Mouse (Mus musculus) midbrain, postnatal 0 days (tissue): ENCODE measurements around the gene Gm28043. TPM values are rescaled to one million over a fixed set of nuclear protein-coding genes. Genes with fewer than 3 reads are reported as not detected.

Experiments
- ATAC-seq: fragments of 200-750 bp; cut with Nextera tagmentation; 2 replicates; pipeline ENCODE4 v1.8.0; 2017; ENCODE audit warnings: moderate number of reproducible peaks, mild to moderate bottlenecking, moderate TSS enrichment, moderate library complexity; ENCODE audit not compliant: low FRiP score
- DNase-seq: peaks from one replicate; pipeline ENCODE4 v3.0.0-alpha.2; 2015; ENCODE audit warnings: low spot score
- H3K27ac ChIP-seq: fragments of 300-500 bp; sonication (generic); 2 replicates; pipeline ENCODE4 v1.5.1; 2014; ENCODE audit warnings: low read depth, mild to moderate bottlenecking, low read length, mixed read lengths
- H3K27me3 ChIP-seq: fragments of 300-500 bp; sonication (generic); 2 replicates; pipeline ENCODE4 v1.6.1; 2014; ENCODE audit warnings: low read length, control low read depth, mixed read lengths; ENCODE audit not compliant: insufficient read depth
- H3K36me3 ChIP-seq: fragments of 300-500 bp; sonication (generic); 2 replicates; pipeline ENCODE4 v1.6.1; 2014; ENCODE audit warnings: low read length, control low read depth, mixed read lengths; ENCODE audit not compliant: insufficient read depth
- H3K4me1 ChIP-seq: fragments of 300-500 bp; sonication (generic); 2 replicates; pipeline ENCODE4 v1.6.1; 2014; ENCODE audit warnings: mild to moderate bottlenecking, control low read depth, antibody characterized with exemption, low read length, mixed read lengths; ENCODE audit not compliant: insufficient read depth
- H3K4me2 ChIP-seq: fragments of 300-500 bp; sonication (generic); 2 replicates; pipeline ENCODE4 v1.6.1; 2014; ENCODE audit warnings: low read depth, mild to moderate bottlenecking, low read length, mixed read lengths; ENCODE audit not compliant: poor library complexity, severe bottlenecking
- H3K4me3 ChIP-seq: fragments of 300-500 bp; sonication (generic); 2 replicates; pipeline ENCODE4 v1.5.1; 2014; ENCODE audit warnings: low read depth, mild to moderate bottlenecking, low read length, moderate library complexity
- H3K9ac ChIP-seq: fragments of 300-500 bp; sonication (generic); replicated peaks from 2 replicates; pipeline ENCODE4 v1.6.1; 2014; ENCODE audit warnings: mild to moderate bottlenecking, low read length, moderate library complexity, mixed read lengths; ENCODE audit not compliant: poor library complexity, severe bottlenecking
- H3K9me3 ChIP-seq: fragments of 300-500 bp; sonication (generic); 2 replicates; pipeline ENCODE4 v1.6.1; 2016; ENCODE audit warnings: low read length, control low read depth
- CTCF ChIP-seq: IDR thresholded peaks from 2 replicates; pipeline ENCODE4 v1.5.1; 2016; ENCODE audit warnings: antibody characterized with exemption, mild to moderate bottlenecking
- whole genome bisulfite sequencing: fragments of 180-500 bp; shearing (Covaris S2); extraction: QIAGEN DNeasy Blood & Tissue Kit; methylation state at CpG from one replicate; pipeline ENCODE4 v1.1.7; 2014; 5-methylcytosine and 5-hydroxymethylcytosine counted together
- polyA plus RNA-seq: library from polyadenylated mRNA; unstranded; fragments of >200 nt; fragmentation: Nextera tagmentation; extraction: Ambion mirVana; gene quantifications from 2 replicates; pipeline ENCODE4 v1.2.1, GENCODE M21; 2015
- total RNA-seq: library from RNA; depleted of rRNA; stranded (reverse); fragments of >200 nt; gene quantifications from 2 replicates; pipeline ENCODE4 v1.2.3, GENCODE M21; 2014

Gene Gm28043
- total and polyA plus RNA-seq, 2 experiments from 2014 or later, result 1.7 to 3.8 TPM

DNA sequence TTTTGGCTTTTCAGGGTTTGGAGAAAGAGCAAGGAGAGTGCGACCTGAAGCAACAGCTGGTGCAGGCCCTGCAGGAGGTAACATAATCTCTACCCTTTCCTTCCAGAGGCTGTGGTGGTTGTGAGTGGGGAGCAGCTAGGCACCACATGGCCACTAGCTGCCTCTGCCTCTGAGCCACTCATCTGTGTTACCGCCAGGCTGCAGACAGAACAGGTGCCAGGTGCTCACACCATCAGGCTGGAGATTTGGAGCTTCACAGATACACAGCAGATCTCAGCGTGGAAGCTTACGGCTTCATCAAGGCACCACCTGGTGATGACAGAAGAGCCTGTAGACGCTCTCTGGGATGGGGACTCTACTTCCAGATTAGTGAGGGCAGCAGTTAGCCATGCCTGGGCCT, 14.3 kb downstream of the Gm28043 start:
- ATAC-seq (no peak), DNase-seq (peak; percentile 35)
- Histone ChIP-seq H3K27ac (no peak overlapping the region), H3K4me1 (no peaks in the 10 kb centered on the region), H3K36me3 (peaks cover 60% of the 10 kb centered on the region), H3K4me2 (no peak overlapping the region), H3K9ac (no peak overlapping the region), H3K27me3 (no peaks in the 10 kb centered on the region), H3K4me3 (no peak overlapping the region), H3K9me3 (no peaks in the 10 kb centered on the region)
- no peak for TF ChIP-seq CTCF
- 82% methylated on average over 5 of the region's 5 CpGs for WGBS

GRCm38 (mm10) chr17:29629620-29630019, 14.9 kb downstream of the Gm28043 start:
- H3K4me1 ChIP-seq, result no peaks in the 10 kb centered on the region
- no peak for TF ChIP-seq CTCF
- no peak overlapping the region for H3K27ac ChIP-seq
- peaks cover 64% of the 10 kb centered on the region for H3K36me3 ChIP-seq
- no peak overlapping the region for H3K4me2 ChIP-seq
- no peaks in the 10 kb centered on the region for H3K27me3 ChIP-seq
- no peaks in the 10 kb centered on the region for H3K9me3 ChIP-seq
- H3K4me3 ChIP-seq, result no peak overlapping the region
- ATAC-seq (no peak), DNase-seq (no peak)
- H3K9ac ChIP-seq, result no peak overlapping the region
- 95% methylated on average over 5 of the region's 5 CpGs for whole genome bisulfite sequencing

GRCm38 (mm10) chr17:29632312-29632711, 17.6 kb downstream of the Gm28043 start:
- Histone ChIP-seq H3K27me3 (no peaks in the 10 kb centered on the region), H3K36me3 (peaks cover 56% of the 10 kb centered on the region), H3K9me3 (no peaks in the 10 kb centered on the region), H3K9ac (no peak overlapping the region), H3K4me2 (no peak overlapping the region), H3K4me3 (no peak overlapping the region), H3K4me1 (no peaks in the 10 kb centered on the region), H3K27ac (no peak overlapping the region)
- 94% methylated on average over 11 of the region's 11 CpGs for WGBS
- TF ChIP-seq CTCF, result no peak
- ATAC-seq (no peak), DNase-seq (no peak)

GRCm38 (mm10) chr17:29635492-29635891, 20.8 kb downstream of the Gm28043 start:
- no peak overlapping the region for H3K27ac ChIP-seq
- peaks cover 55% of the 10 kb centered on the region for H3K36me3 ChIP-seq
- TF ChIP-seq CTCF, result no peak
- no peaks in the 10 kb centered on the region for H3K27me3 ChIP-seq
- WGBS, result 92% methylated on average over 8 of the region's 8 CpGs
- H3K9me3 ChIP-seq, result no peaks in the 10 kb centered on the region
- no peaks in the 10 kb centered on the region for H3K4me1 ChIP-seq
- H3K4me3 ChIP-seq, result no peak overlapping the region
- H3K4me2 ChIP-seq, result no peak overlapping the region
- DNase-seq (no peak), ATAC-seq (no peak)
- no peak overlapping the region for H3K9ac ChIP-seq

DNA sequence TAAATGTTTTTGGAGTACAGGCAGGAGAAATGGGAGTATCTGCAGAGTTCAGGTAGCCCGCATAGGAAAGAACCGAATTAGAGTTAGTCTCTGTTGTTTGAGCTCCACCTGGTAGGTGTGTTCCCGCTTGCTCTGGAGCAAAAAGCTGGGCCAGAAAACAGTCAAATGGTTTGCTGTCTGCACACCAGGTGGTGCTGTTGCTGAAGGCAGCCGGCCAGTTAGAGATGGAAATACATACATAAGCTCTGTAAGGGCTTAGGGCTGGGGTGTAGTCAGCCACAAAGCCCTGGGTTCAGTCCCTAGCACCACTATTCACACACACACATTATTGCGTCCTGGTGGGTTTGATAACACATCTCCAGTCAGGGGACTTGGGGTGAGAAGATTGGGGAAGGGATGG, 21.4 kb downstream of the Gm28043 start:
- Histone ChIP-seq H3K4me3 (no peak overlapping the region), H3K27ac (no peak overlapping the region), H3K36me3 (peaks cover 56% of the 10 kb centered on the region), H3K27me3 (no peaks in the 10 kb centered on the region), H3K9ac (no peak overlapping the region), H3K4me2 (no peak overlapping the region), H3K4me1 (no peaks in the 10 kb centered on the region), H3K9me3 (no peaks in the 10 kb centered on the region)
- DNase-seq, result peak; percentile 65
- peak; percentile 80 for TF ChIP-seq CTCF
- WGBS, result 71% methylated on average over 5 of the region's 5 CpGs
- no peak for ATAC-seq

- TF ChIP-seq CTCF, result no peak
- H3K4me2 ChIP-seq, result no peak overlapping the region
- 94% methylated on average over 4 of the region's 4 CpGs for WGBS
- H3K9me3 ChIP-seq, result no peaks in the 10 kb centered on the region
- H3K27me3 ChIP-seq, result no peaks in the 10 kb centered on the region
- H3K4me3 ChIP-seq, result no peak overlapping the region
- no peak for DNase-seq
- no peak overlapping the region for H3K9ac ChIP-seq
- no peak overlapping the region for H3K27ac ChIP-seq
- no peak for ATAC-seq
- H3K4me1 ChIP-seq, result no peaks in the 10 kb centered on the region
- H3K36me3 ChIP-seq, result peaks cover 51% of the 10 kb centered on the region
Observed at GRCm38 (mm10) chr17:29637377-29637776, 22.7 kb downstream of the Gm28043 start.
